Mouse (Mus musculus) forebrain, embryonic 15.5 days (tissue): Measurements from ENCODE around the gene Rgs5. TPM values are rescaled to one million over a fixed set of nuclear protein-coding genes. Genes with fewer than 3 reads are reported as not detected.

Experiments used
- ATAC-seq: fragments of 200-750 bp; cut with Nextera tagmentation; replicated peaks from 2 replicates; pipeline ENCODE4 v1.8.0; 2017; ENCODE audit warnings: mild to moderate bottlenecking, moderate TSS enrichment, moderate library complexity
- H3K27ac ChIP-seq: fragments of 300-500 bp; sonication (generic); replicated peaks from 2 replicates; pipeline ENCODE4 v1.5.1; 2015; ENCODE audit warnings: mild to moderate bottlenecking, inconsistent platforms
- H3K27me3 ChIP-seq: fragments of 300-500 bp; sonication (generic); 2 replicates; pipeline ENCODE4 v1.6.1; 2015; ENCODE audit warnings: inconsistent platforms
- H3K36me3 ChIP-seq: fragments of 300-500 bp; sonication (generic); 2 replicates; pipeline ENCODE4 v1.6.1; 2015; ENCODE audit warnings: mild to moderate bottlenecking, inconsistent platforms
- H3K4me1 ChIP-seq: fragments of 300-500 bp; sonication (generic); 2 replicates; pipeline ENCODE4 v1.6.1; 2015; ENCODE audit warnings: inconsistent platforms
- H3K4me2 ChIP-seq: fragments of 300-500 bp; sonication (generic); replicated peaks from 2 replicates; pipeline ENCODE4 v1.6.1; 2015; ENCODE audit warnings: mild to moderate bottlenecking, inconsistent platforms
- H3K4me3 ChIP-seq: fragments of 300-500 bp; sonication (generic); 2 replicates; pipeline ENCODE4 v1.5.1; 2015; ENCODE audit warnings: mild to moderate bottlenecking, inconsistent platforms
- H3K9ac ChIP-seq: fragments of 300-500 bp; sonication (generic); replicated peaks from 2 replicates; pipeline ENCODE4 v1.6.1; 2015; ENCODE audit warnings: mild to moderate bottlenecking, inconsistent platforms
- H3K9me3 ChIP-seq: fragments of 300-500 bp; sonication (generic); 2 replicates; pipeline ENCODE4 v1.6.1; 2016; ENCODE audit warnings: inconsistent platforms
- WGBS: fragments of 180-500 bp; shearing (Covaris S2); methylation state at CpG from one replicate; pipeline ENCODE4 v1.1.7; 2015; ENCODE audit warnings: mixed read lengths; 5-methylcytosine and 5-hydroxymethylcytosine counted together
- polyA plus RNA-seq: library from polyadenylated mRNA; unstranded; fragments of >200 nt; fragmentation: Nextera tagmentation; extraction: Ambion mirVana; gene quantifications from 2 replicates; pipeline ENCODE4 v1.2.1, GENCODE M21; 2015

The Rgs5 gene
- 18.1 and 18.7 TPM in 2 replicates for polyA plus RNA-seq

- no peaks in the 10 kb centered on the region for H3K9me3 ChIP-seq
- no peaks in the 10 kb centered on the region for H3K36me3 ChIP-seq
- 35% methylated on average over 8 of the region's 8 CpGs for WGBS
- H3K27me3 ChIP-seq = no peaks in the 10 kb centered on the region
- H3K9ac ChIP-seq = no peak within 1 kb of the TSS
- no peak within 1 kb of the TSS for H3K27ac ChIP-seq
- no peak within 1 kb of the TSS for H3K4me3 ChIP-seq
- 0 out of 2 replicates have a peak, but pooled peaks cover 4% of the 10 kb centered on the region for H3K4me1 ChIP-seq
- H3K4me2 ChIP-seq = peak within 1 kb of the TSS; percentile 14; the same call in 1 of the 2 replicates
- ATAC-seq = no peak
These were observed at the start of gene Rgs5 for GRCm38 (mm10) chr1:169655256-169655655. Gene Rgs5, plus strand, starts transcription at chr1:169655501.

- Histone ChIP-seq H3K4me1 (no peaks in the 10 kb centered on the region), H3K27me3 (no peaks in the 10 kb centered on the region), H3K36me3 (no peaks in the 10 kb centered on the region), H3K4me2 (no peak overlapping the region), H3K4me3 (no peak overlapping the region), H3K27ac (no peak overlapping the region), H3K9ac (no peak overlapping the region), H3K9me3 (no peaks in the 10 kb centered on the region)
- whole genome bisulfite sequencing = 80% methylated on average over 3 of the region's 3 CpGs
- no peak for ATAC-seq
These were observed 49.1 kb upstream of the Rgs5 start for GRCm38 (mm10) chr1:169606164-169606563.

- Histone ChIP-seq H3K4me2 (no peak overlapping the region), H3K4me1 (no peaks in the 10 kb centered on the region), H3K27me3 (no peaks in the 10 kb centered on the region), H3K4me3 (no peak overlapping the region), H3K36me3 (no peaks in the 10 kb centered on the region), H3K9me3 (no peaks in the 10 kb centered on the region), H3K27ac (no peak overlapping the region), H3K9ac (no peak overlapping the region)
- no peak for ATAC-seq
- 82% methylated on average over 7 of the region's 7 CpGs for WGBS
These were observed 25.6 kb upstream of the Rgs5 start for GRCm38 (mm10) chr1:169629738-169630137.

- no peaks in the 10 kb centered on the region for H3K4me1 ChIP-seq
- no peak overlapping the region for H3K27ac ChIP-seq
- no peaks in the 10 kb centered on the region for H3K9me3 ChIP-seq
- WGBS = 63% methylated on average over 14 of the region's 14 CpGs
- H3K36me3 ChIP-seq = no peaks in the 10 kb centered on the region
- H3K4me2 ChIP-seq = no peak overlapping the region
- no peaks in the 10 kb centered on the region for H3K27me3 ChIP-seq
- ATAC-seq = no peak
- H3K9ac ChIP-seq = no peak overlapping the region
- no peak overlapping the region for H3K4me3 ChIP-seq
These were observed 18.0 kb upstream of the Rgs5 start for GRCm38 (mm10) chr1:169637251-169637750.

GRCm38 (mm10) chr1:169644884-169645653 is 10.2 kb upstream of the Rgs5 start:
- H3K4me3 ChIP-seq = no peak overlapping the region
- H3K4me2 ChIP-seq = no peak overlapping the region
- H3K27me3 ChIP-seq = no peaks in the 10 kb centered on the region
- WGBS = 49% methylated on average over 5 of the region's 7 CpGs
- ATAC-seq = peak; percentile 74
- peaks cover 4% of the 10 kb centered on the region; the same call in 1 of the 2 replicates for H3K4me1 ChIP-seq
- H3K36me3 ChIP-seq = no peaks in the 10 kb centered on the region
- no peak overlapping the region for H3K27ac ChIP-seq
- no peaks in the 10 kb centered on the region for H3K9me3 ChIP-seq
- no peak overlapping the region for H3K9ac ChIP-seq

GRCm38 (mm10) chr1:169659479-169659878 is 4.2 kb downstream of the Rgs5 start:
- Histone ChIP-seq H3K36me3 (no peaks in the 10 kb centered on the region), H3K27me3 (no peaks in the 10 kb centered on the region), H3K4me2 (no peak overlapping the region), H3K27ac (no peak overlapping the region), H3K9me3 (no peaks in the 10 kb centered on the region), H3K9ac (no peak overlapping the region), H3K4me1 (0 out of 2 replicates have a peak, but pooled peaks cover 4% of the 10 kb centered on the region), H3K4me3 (no peak overlapping the region)
- no peak for ATAC-seq
- 6% methylated on average over 4 of the region's 4 CpGs for WGBS

DNA sequence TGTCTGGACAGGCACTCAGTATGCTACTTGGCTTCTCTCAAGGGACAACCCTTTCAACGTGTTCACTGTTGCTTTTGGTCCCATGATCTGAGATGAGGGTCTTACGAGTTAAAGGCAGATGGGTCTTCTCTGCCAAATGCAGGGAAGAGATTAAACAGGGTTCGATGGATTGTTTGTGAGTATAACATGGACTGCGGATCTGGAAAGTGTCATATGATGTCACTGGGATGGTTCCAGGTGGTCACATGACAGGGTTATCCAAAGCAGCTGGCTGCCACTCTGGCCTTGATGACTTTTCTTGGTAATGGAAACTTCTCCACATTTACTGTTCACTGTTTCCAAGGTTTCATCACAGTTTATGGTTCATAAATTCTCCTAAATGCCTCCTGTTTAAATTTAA is 12.0 kb downstream of the Rgs5 start:
- Histone ChIP-seq H3K4me2 (no peak overlapping the region), H3K27me3 (no peaks in the 10 kb centered on the region), H3K36me3 (no peaks in the 10 kb centered on the region), H3K27ac (no peak overlapping the region), H3K9ac (no peak overlapping the region), H3K4me3 (no peak overlapping the region), H3K4me1 (no peaks in the 10 kb centered on the region), H3K9me3 (no peaks in the 10 kb centered on the region)
- WGBS = 79% methylated on average over 4 of the region's 4 CpGs
- ATAC-seq = no peak

- no peak overlapping the region for H3K9ac ChIP-seq
- ATAC-seq = peak; percentile 51; the same call in 1 of the 2 replicates
- no peaks in the 10 kb centered on the region for H3K36me3 ChIP-seq
- no peaks in the 10 kb centered on the region for H3K4me1 ChIP-seq
- H3K27me3 ChIP-seq = no peaks in the 10 kb centered on the region
- no peak overlapping the region for H3K4me3 ChIP-seq
- no peaks in the 10 kb centered on the region for H3K9me3 ChIP-seq
- H3K4me2 ChIP-seq = no peak overlapping the region
- 60% methylated on average over 1 of the region's 1 CpGs for WGBS
- H3K27ac ChIP-seq = no peak overlapping the region
These were observed 15.4 kb downstream of the Rgs5 start for GRCm38 (mm10) chr1:169670705-169671104.

GRCm38 (mm10) chr1:169671801-169672200 is 16.5 kb downstream of the Rgs5 start:
- Histone ChIP-seq H3K4me1 (no peaks in the 10 kb centered on the region), H3K4me2 (no peak overlapping the region), H3K9me3 (no peaks in the 10 kb centered on the region), H3K4me3 (no peak overlapping the region), H3K27ac (no peak overlapping the region), H3K27me3 (no peaks in the 10 kb centered on the region), H3K9ac (no peak overlapping the region), H3K36me3 (no peaks in the 10 kb centered on the region)
- ATAC-seq = no peak
- WGBS = 83% methylated on average over 2 of the region's 2 CpGs

- no peak for ATAC-seq
- H3K36me3 ChIP-seq = no peaks in the 10 kb centered on the region
These were observed 17.0 kb downstream of the Rgs5 start for GRCm38 (mm10) chr1:169672272-169672671.

GRCm38 (mm10) chr1:169674116-169674515 is 18.8 kb downstream of the Rgs5 start:
- no peak overlapping the region for H3K4me2 ChIP-seq
- H3K36me3 ChIP-seq = no peaks in the 10 kb centered on the region
- H3K27ac ChIP-seq = no peak overlapping the region
- H3K4me3 ChIP-seq = no peak overlapping the region
- no peaks in the 10 kb centered on the region for H3K27me3 ChIP-seq
- no peak for ATAC-seq
- no peaks in the 10 kb centered on the region for H3K9me3 ChIP-seq
- no peaks in the 10 kb centered on the region for H3K4me1 ChIP-seq
- no peak overlapping the region for H3K9ac ChIP-seq
- WGBS = 53% methylated on average over 3 of the region's 3 CpGs

More at GRCm38 (mm10) chr1:169672272-169672671, 17.0 kb downstream of the Rgs5 start:
- Histone ChIP-seq H3K4me1 (no peaks in the 10 kb centered on the region), H3K4me3 (no peak overlapping the region), H3K27me3 (no peaks in the 10 kb centered on the region), H3K9ac (no peak overlapping the region), H3K9me3 (no peaks in the 10 kb centered on the region), H3K4me2 (no peak overlapping the region), H3K27ac (no peak overlapping the region)
- 75% methylated on average over 4 of the region's 4 CpGs for WGBS

- ATAC-seq = no peak
- H3K36me3 ChIP-seq = no peaks in the 10 kb centered on the region
- H3K9me3 ChIP-seq = no peaks in the 10 kb centered on the region
- H3K4me3 ChIP-seq = no peak overlapping the region
- H3K9ac ChIP-seq = no peak overlapping the region
- H3K27me3 ChIP-seq = no peaks in the 10 kb centered on the region
- H3K4me1 ChIP-seq = no peaks in the 10 kb centered on the region
- 71% methylated on average over 1 of the region's 1 CpGs for WGBS
- no peak overlapping the region for H3K27ac ChIP-seq
- no peak overlapping the region for H3K4me2 ChIP-seq
These were observed 21.4 kb downstream of the Rgs5 start for GRCm38 (mm10) chr1:169676751-169677150.
